Mouse (Mus musculus) brain, adult 2 months (tissue): ENCODE measurements around the gene Chst13.

ENCODE experiments used
- DNase-seq: peaks from one replicate; pipeline ENCODE4 v3.0.0; 2011; ENCODE audit warnings: low read depth, low spot score

The Chst13 gene

GRCm38 (mm10) chr6:90320429-90320828 lies 4.6 kb downstream of the Chst13 start:
- no peak for DNase-seq

GRCm38 (mm10) chr6:90319475-90320191 lies 5.4 kb downstream of the Chst13 start:
- DNase-seq = peak; percentile 27

GRCm38 (mm10) chr6:90319019-90319418 lies 6.0 kb downstream of the Chst13 start:
- no peak for DNase-seq

- no peak for DNase-seq
Observed at GRCm38 (mm10) chr6:90317510-90318258, 7.3 kb downstream of the Chst13 start.

- DNase-seq = no peak
Observed at GRCm38 (mm10) chr6:90315961-90316360, 9.0 kb downstream of the Chst13 start.

GRCm38 (mm10) chr6:90308839-90309778 lies 15.9 kb downstream of the Chst13 start:
- DNase-seq = no peak

- DNase-seq = no peak
Observed at GRCm38 (mm10) chr6:90306315-90306975, 18.5 kb downstream of the Chst13 start.

- DNase-seq = no peak
Observed at GRCm38 (mm10) chr6:90300919-90301318, 24.1 kb downstream of the Chst13 start, which contains the start of gene BC048671. BC048671 (plus strand) TSS chr6:90301219.

- peak; percentile 40 for DNase-seq
Observed at GRCm38 (mm10) chr6:90288265-90288664, 36.7 kb downstream of the Chst13 start.
